Mouse (Mus musculus) retina, postnatal 1 day (tissue): Measurements from ENCODE around the gene Fam57b.

Source experiments
- DNase-seq: peaks from one replicate; pipeline ENCODE4 v3.0.0-alpha.2; 2012

Gene Fam57b

GRCm38 (mm10) chr7:126797411-126798126 lies at the start of gene Fam57b:
Fam57b (plus strand) TSS chr7:126797668.
- DNase-seq: peak; percentile 63

GRCm38 (mm10) chr7:126748824-126749223 lies 48.6 kb upstream of the Fam57b start:
- DNase-seq: no peak

GRCm38 (mm10) chr7:126749582-126750343 lies 47.7 kb upstream of the Fam57b start:
- no peak for DNase-seq

GRCm38 (mm10) chr7:126754866-126755265 lies 42.6 kb upstream of the Fam57b start:
- peak; percentile 88 for DNase-seq

- DNase-seq: no peak
These were observed 38.9 kb upstream of the Fam57b start for GRCm38 (mm10) chr7:126758539-126758938.

- peak; percentile 96 for DNase-seq
These were observed 38.3 kb upstream of the Fam57b start, which contains the start of gene Mapk3 for GRCm38 (mm10) chr7:126759050-126759671. Mapk3 (plus strand) TSS chr7:126759601.

- no peak for DNase-seq
These were observed 37.6 kb upstream of the Fam57b start for GRCm38 (mm10) chr7:126759672-126760390.

GRCm38 (mm10) chr7:126760391-126760802 lies 37.1 kb upstream of the Fam57b start:
- DNase-seq: peak; percentile 56

- no peak for DNase-seq
These were observed 36.5 kb upstream of the Fam57b start for GRCm38 (mm10) chr7:126760956-126761355.

GRCm38 (mm10) chr7:126761529-126762067 lies 35.9 kb upstream of the Fam57b start:
- DNase-seq: no peak

- DNase-seq: no peak
These were observed 34.9 kb upstream of the Fam57b start for GRCm38 (mm10) chr7:126762471-126763008.

GRCm38 (mm10) chr7:126765540-126765939 lies 31.9 kb upstream of the Fam57b start:
- no peak for DNase-seq

- DNase-seq: no peak
These were observed 31.3 kb upstream of the Fam57b start, which contains the start of gene Gdpd3 for GRCm38 (mm10) chr7:126766201-126766600. Gdpd3 (plus strand) TSS chr7:126766334.

GRCm38 (mm10) chr7:126767001-126767400 lies 30.5 kb upstream of the Fam57b start:
- no peak for DNase-seq

- no peak for DNase-seq
These were observed 26.7 kb upstream of the Fam57b start for GRCm38 (mm10) chr7:126770784-126771183.

- DNase-seq: no peak
These were observed 24.1 kb upstream of the Fam57b start for GRCm38 (mm10) chr7:126773351-126773750.

- DNase-seq: no peak
These were observed 23.0 kb upstream of the Fam57b start for GRCm38 (mm10) chr7:126774463-126774862.

- DNase-seq: no peak
These were observed 22.1 kb upstream of the Fam57b start for GRCm38 (mm10) chr7:126775185-126775977.

GRCm38 (mm10) chr7:126775978-126776234 lies 21.6 kb upstream of the Fam57b start:
- DNase-seq: no peak

GRCm38 (mm10) chr7:126776598-126777057 lies 20.8 kb upstream of the Fam57b start, which contains the start of gene Ypel3:
Ypel3 (plus strand) TSS chr7:126776955.
- peak; percentile 96 for DNase-seq

GRCm38 (mm10) chr7:126777476-126777875 lies 20.0 kb upstream of the Fam57b start:
- no peak for DNase-seq
